Mouse (Mus musculus): ENCODE data around the gene Rwdd2b. TPM values are rescaled to one million over a fixed set of nuclear protein-coding genes. Genes with fewer than 3 reads are reported as not detected.

The Rwdd2b gene
- total and polyA plus RNA-seq, 3 experiments, result 14.2 to 35.9 (median 35.9) TPM

DNA sequence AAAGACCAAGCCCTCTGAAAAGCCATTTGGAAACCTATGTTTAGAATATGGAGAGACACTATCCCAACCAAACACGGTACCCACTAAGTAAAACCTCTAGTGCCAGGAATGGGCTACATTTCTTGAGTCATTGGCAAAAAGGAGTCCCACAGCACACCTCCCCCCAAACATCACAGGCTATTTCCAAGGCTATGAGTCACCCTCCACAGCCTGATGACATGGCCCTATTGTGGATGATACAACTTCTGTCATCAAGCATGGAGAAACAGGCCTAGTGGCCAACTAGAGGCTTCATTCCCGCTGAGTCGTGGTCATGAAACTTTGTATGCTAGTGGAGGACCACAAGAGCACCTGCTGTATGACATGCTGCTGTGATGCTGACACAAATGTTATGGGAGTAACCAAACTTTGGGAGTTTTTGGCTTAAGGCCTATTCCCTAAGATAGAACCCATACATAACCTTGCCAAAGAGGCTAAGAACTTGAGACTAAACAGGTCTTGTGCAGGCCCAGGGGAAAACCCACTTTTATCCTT, 52.9 kb downstream of the Rwdd2b start:
- Histone ChIP-seq H3K9ac (ENCODE audit: insufficient read depth, low read depth) (no peak overlapping the region), H3K4me1 (ENCODE audit: control insufficient read depth in 1 of 2, insufficient read depth in 2 of 2) (no peaks in the 10 kb centered on the region), H3K27me3 (replicated peaks) (no peaks in the 10 kb centered on the region), H3K36me3 (replicated peaks in 1 of 2; ENCODE audit: control insufficient read depth in 1 of 2, insufficient read depth in 1 of 2, low read length in 1 of 2) (peaks cover 46 to 66% of the 10 kb centered on the region in 2 experiments), H3K79me2 (replicated peaks; ENCODE audit: control insufficient read depth, extremely low read depth, insufficient read depth, poor library complexity, severe bottlenecking) (no peaks in the 10 kb centered on the region), H3K4me3 (replicated peaks in 1 of 3; ENCODE audit: low read depth in 2 of 3, low read length in 2 of 3, poor library complexity in 1 of 3) (no peak overlapping the region), H3K27ac (ENCODE audit: insufficient read depth, low read depth) (no peak overlapping the region), H3K4me2 (ENCODE audit: insufficient read depth, low read depth, poor library complexity, severe bottlenecking) (no peak overlapping the region), H3K9me3 (replicated peaks; ENCODE audit: low read length) (no peaks in the 10 kb centered on the region)
- TF ChIP-seq CHD1 (IDR thresholded peaks at IDR 0.05; ENCODE audit: low read depth, low read length) (no peak), IRF4 (IDR thresholded peaks at IDR 0.05; ENCODE audit: low read depth, low read length) (no peak), POLR2AphosphoS2 (IDR thresholded peaks at IDR 0.05; ENCODE audit: low read depth, low read length) (no peak), ELF1 (IDR thresholded peaks at IDR 0.05; ENCODE audit: low read depth, low read length) (no peak), ZMIZ1 (IDR thresholded peaks at IDR 0.05; ENCODE audit: low read depth, low read length) (no peak), BHLHE40 (IDR thresholded peaks at IDR 0.05; ENCODE audit: low read depth, low read length) (no peak), MYC (IDR thresholded peaks at IDR 0.05; ENCODE audit: low read depth, low read length) (no peak), NRF1 (IDR thresholded peaks at IDR 0.05; ENCODE audit: low read depth, low read length) (no peak), KAT2A (IDR thresholded peaks at IDR 0.05; ENCODE audit: insufficient replicate concordance, low read length) (no peak), ZKSCAN1 (IDR thresholded peaks at IDR 0.05; ENCODE audit: borderline replicate concordance, low read depth, low read length) (no peak), POLR2A (IDR thresholded peaks at IDR 0.05; ENCODE audit: low read depth, low read length) (no peak), SIN3A (IDR thresholded peaks at IDR 0.05; ENCODE audit: low read length) (no peak), UBTF (IDR thresholded peaks at IDR 0.05; ENCODE audit: low read depth, low read length) (no peak), CTCF (conservative IDR thresholded peaks at IDR 0.05 in 1 of 2, IDR thresholded peaks at IDR 0.05 in 1 of 2; ENCODE audit: low read depth in 2 of 2, low read length in 2 of 2) (no peak), ETS1 (conservative IDR thresholded peaks at IDR 0.05; ENCODE audit: low read depth, low read length) (no peak), PAX5 (IDR thresholded peaks at IDR 0.05; ENCODE audit: low read length) (no peak)
- DNase-seq (ENCODE audit: extremely low read depth), result peak; percentile 27
- in situ Hi-C loops (cut with MboI; ENCODE audit: low pct_ligation_motif_present, low pct_unique_long_range_greater_than_20kb, low sequenced_read_pairs) (loop anchor here (25.0 kb wide), 1 partner anchor 1575 kb away; the partner anchor contains the start of gene Adamts1), dilution Hi-C loops (cut with MboI; ENCODE audit: extremely low pct_ligation_motif_present, extremely low pct_unique_long_range_greater_than_20kb, low sequenced_read_pairs) (no loop called here)

GRCm38 (mm10) chr16:87384366-87384765, 56.0 kb downstream of the Rwdd2b start:
- Histone ChIP-seq H3K36me3 (replicated peaks in 1 of 2; ENCODE audit: control insufficient read depth in 1 of 2, insufficient read depth in 1 of 2, low read length in 1 of 2) (peaks cover 64 to 83% of the 10 kb centered on the region in 2 experiments), H3K4me2 (ENCODE audit: insufficient read depth, low read depth, poor library complexity, severe bottlenecking) (no peak overlapping the region), H3K27me3 (replicated peaks) (no peaks in the 10 kb centered on the region), H3K27ac (ENCODE audit: insufficient read depth, low read depth) (no peak overlapping the region), H3K4me3 (replicated peaks in 1 of 3; ENCODE audit: low read depth in 2 of 3, low read length in 2 of 3, poor library complexity in 1 of 3) (no peak overlapping the region), H3K4me1 (ENCODE audit: control insufficient read depth in 1 of 2, insufficient read depth in 2 of 2) (no peaks in the 10 kb centered on the region), H3K79me2 (replicated peaks; ENCODE audit: control insufficient read depth, extremely low read depth, insufficient read depth, poor library complexity, severe bottlenecking) (no peaks in the 10 kb centered on the region), H3K9me3 (replicated peaks; ENCODE audit: low read length) (no peaks in the 10 kb centered on the region), H3K9ac (ENCODE audit: insufficient read depth, low read depth) (no peak overlapping the region)
- no peak for TF ChIP-seq E2F4 (IDR thresholded peaks at IDR 0.05; ENCODE audit: insufficient replicate concordance, low read depth, low read length)
- no peak for TF ChIP-seq HCFC1 (IDR thresholded peaks at IDR 0.05; ENCODE audit: low read depth, low read length)
- no peak for TF ChIP-seq MAFK (IDR thresholded peaks at IDR 0.05; ENCODE audit: insufficient replicate concordance, low read length)
- TF ChIP-seq ZMIZ1 (IDR thresholded peaks at IDR 0.05; ENCODE audit: low read depth, low read length), result no peak
- no peak for TF ChIP-seq ZKSCAN1 (IDR thresholded peaks at IDR 0.05; ENCODE audit: borderline replicate concordance, low read depth, low read length)
- TF ChIP-seq BHLHE40 (IDR thresholded peaks at IDR 0.05; ENCODE audit: low read depth, low read length), result no peak
- no peak for TF ChIP-seq KAT2A (IDR thresholded peaks at IDR 0.05; ENCODE audit: insufficient replicate concordance, low read length)
- TF ChIP-seq TCF12 (IDR thresholded peaks at IDR 0.05; ENCODE audit: low read depth, low read length), result no peak
- no peak for TF ChIP-seq NELFE (IDR thresholded peaks at IDR 0.05; ENCODE audit: low read depth, low read length)
- TF ChIP-seq USF2 (conservative IDR thresholded peaks at IDR 0.05; ENCODE audit: low read depth, low read length), result no peak
- no peak for TF ChIP-seq RAD21 (IDR thresholded peaks at IDR 0.05; ENCODE audit: low read depth, low read length)
- no peak for TF ChIP-seq USF1 (IDR thresholded peaks at IDR 0.05; ENCODE audit: low read depth, low read length)
- DNase-seq (ENCODE audit: extremely low read depth), result no peak
- dilution Hi-C loops (cut with MboI; ENCODE audit: extremely low pct_ligation_motif_present, extremely low pct_unique_long_range_greater_than_20kb, low sequenced_read_pairs) (no loop called here), in situ Hi-C loops (cut with MboI; ENCODE audit: low pct_ligation_motif_present, low pct_unique_long_range_greater_than_20kb, low sequenced_read_pairs) (loop anchor here (25.0 kb wide), 1 partner anchor 1572 kb away; the partner anchor contains the start of gene Adamts1)

Data from CH12.LX (cell line).